Mouse (Mus musculus) adrenal gland, adult 2 months (tissue): ENCODE measurements around the gene Nav1. TPM values are rescaled to one million over a fixed set of nuclear protein-coding genes. Genes with fewer than 3 reads are reported as not detected.
"Not testable (repeated sequence)": the region's sequence is repeated elsewhere in the genome, so short reads cannot be mapped to it uniquely, and the experiment has no call there.

Experiments
- DNase-seq: peaks from one replicate; pipeline ENCODE4 v3.0.0; 2021
- polyA plus RNA-seq: library from polyadenylated mRNA; depleted of rRNA; stranded (reverse); fragments of >200 nt; gene quantifications from 2 replicates; pipeline ENCODE4 v1.2.3, GENCODE M21; 2012
- total RNA-seq, 2 experiments: library from RNA; stranded (reverse); gene quantifications; 2 replicates each; pipeline ENCODE4 v1.2.3; 2021

The Nav1 gene
- total and polyA plus RNA-seq, 3 experiments, result 7.2 to 17.2 (median 13.0) TPM

- no peak for DNase-seq
Measured at GRCm38 (mm10) chr1:135485179-135485578, 121.9 kb downstream of the Nav1 start.

DNA sequence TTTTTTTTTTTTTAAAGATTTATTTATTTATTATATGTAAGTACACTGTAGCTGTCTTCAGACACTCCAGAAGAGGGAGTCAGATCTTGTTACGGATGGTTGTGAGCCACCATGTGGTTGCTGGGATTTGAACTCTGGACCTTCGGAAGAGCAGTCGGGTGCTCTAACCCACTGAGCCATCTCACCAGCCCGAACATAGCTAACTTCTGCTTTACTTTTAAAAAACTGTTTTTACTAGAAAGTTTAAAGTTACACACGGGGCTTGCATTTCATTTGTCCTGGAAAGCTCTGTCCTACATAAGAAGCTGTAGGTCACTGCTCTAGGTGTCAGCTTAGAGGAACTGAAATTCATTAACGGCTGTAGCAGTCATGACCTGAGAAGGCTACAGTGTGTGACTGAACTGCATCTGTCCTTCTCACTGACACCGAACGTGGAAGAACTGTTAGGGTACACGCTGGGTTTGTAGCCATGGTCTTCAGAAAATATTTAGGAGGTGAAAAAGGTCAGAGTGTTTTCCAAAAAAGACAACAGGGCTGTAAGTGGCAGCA lies 122.5 kb downstream of the Nav1 start:
- not testable (repeated sequence) for DNase-seq

GRCm38 (mm10) chr1:135483971-135484370 lies 123.1 kb downstream of the Nav1 start:
- no peak for DNase-seq

DNA sequence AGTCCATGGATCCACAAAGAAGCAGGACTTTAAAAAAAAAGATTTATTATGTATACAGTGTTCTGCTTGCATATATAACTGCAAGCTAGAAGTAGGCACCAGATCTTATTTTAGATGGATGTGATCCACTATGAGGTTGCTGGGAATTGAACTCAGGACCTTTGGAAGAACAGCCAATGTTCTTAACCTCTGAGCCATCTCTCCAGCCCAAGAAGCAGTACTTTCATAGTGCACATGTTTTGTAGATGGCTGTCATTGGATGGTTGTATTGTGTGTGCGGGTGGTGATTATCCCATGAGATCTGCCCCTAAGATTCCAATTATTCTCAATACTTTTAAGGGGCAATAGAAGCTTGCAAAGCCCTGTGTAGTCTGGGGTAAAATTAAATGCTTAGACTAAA lies 124.4 kb downstream of the Nav1 start:
- DNase-seq, result no peak

DNA sequence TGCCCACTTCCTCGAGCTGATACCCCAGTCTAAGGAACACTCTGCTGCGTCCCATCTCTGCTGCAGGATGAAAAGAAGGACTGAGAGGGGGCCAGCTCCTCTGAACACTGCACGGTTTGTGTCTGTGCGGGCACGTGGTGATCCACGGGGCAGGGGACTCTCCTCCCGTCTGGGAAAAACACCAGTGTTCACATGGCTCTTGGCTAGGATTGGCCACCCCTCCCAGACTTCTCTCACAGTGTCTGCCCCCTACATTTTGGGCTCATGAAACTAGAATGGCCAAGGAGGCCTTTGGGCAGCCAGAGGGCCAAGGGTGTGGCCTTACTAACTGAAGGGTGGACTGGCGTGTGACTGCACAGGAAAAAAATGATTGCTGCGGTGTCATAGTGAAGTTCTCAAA lies 125.4 kb downstream of the Nav1 start:
- DNase-seq, result no peak

DNA sequence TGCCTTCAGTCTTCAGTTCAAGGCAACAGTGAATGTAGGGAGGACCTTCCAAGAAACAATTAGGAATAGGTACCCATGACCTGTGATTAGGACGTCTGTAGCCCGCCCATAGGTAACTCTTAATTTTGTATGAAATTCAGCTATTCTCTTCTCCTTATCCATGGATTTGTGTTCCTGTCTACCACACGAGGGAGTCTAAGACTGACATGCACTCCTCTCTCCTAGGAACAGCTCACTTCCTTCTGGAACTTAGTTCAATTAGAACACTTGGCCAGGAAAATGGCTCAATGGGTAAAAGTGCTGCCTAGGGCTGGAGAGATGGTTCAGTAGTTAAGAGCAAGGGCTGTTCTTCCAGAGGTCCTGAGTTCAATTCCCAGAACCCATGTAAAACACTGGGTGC lies 126.3 kb downstream of the Nav1 start:
- DNase-seq, result no peak

DNA sequence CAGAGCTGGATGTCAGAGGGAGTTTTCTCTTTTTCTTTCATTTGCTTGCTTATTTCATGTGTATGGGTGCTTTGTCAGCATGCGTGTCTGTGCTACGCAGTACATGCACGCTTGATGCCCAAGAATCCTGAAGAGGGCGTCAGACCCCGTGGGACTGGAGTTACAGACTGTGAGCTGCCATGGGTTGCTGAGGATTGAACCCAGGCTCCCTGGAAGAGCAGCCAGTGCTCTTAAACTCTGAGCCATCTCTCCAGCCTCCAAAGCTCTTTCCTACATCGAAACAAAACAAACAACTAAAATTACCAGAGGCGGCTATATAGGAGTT lies 131.6 kb downstream of the Nav1 start:
- DNase-seq, result no peak

GRCm38 (mm10) chr1:135474861-135475570 lies 132.1 kb downstream of the Nav1 start:
- peak; percentile 22 for DNase-seq

GRCm38 (mm10) chr1:135472536-135472935 lies 134.6 kb downstream of the Nav1 start:
- no peak for DNase-seq

DNA sequence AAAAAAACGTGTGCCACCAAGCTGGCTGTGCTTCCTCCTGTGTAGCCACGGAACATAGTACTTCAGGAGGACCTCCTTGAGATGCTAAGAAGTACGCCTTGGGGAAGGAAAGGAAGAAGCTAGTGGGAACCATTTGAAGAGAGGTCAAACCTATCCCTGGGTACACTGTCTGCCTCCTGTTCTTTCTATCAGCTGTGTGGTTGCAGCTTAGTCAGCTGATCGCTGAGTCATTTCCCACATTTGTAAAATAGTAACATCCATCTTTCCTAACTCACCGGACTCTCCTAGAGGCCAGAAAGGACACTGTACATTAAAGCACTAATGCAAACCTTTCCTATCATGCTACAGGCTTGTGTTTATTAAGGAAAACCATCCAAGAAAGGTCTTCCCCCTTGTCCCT lies 135.4 kb downstream of the Nav1 start:
- peak; percentile 19 for DNase-seq

DNA sequence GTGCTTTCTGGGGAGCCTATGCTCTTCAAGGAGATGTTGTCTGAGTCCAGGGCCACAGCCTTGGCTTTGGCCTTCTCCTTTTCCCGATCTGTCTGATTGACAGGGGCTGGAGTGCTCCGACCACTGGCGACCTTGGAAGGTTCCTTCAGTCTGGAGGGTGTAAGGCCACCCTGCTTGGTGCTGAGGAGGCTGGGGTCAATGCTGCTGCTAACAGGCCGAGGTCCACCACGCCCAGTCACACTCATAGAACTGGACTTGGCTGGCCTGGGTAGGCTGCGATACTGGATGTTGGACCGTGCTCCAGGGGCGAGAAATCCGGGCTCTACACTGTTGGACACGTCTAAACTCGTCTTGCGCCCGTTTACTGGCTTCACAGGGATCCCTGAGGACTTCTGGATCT lies 136.5 kb downstream of the Nav1 start:
- DNase-seq, result peak; percentile 64

GRCm38 (mm10) chr1:135467462-135467861 lies 139.6 kb downstream of the Nav1 start:
- DNase-seq, result no peak

DNA sequence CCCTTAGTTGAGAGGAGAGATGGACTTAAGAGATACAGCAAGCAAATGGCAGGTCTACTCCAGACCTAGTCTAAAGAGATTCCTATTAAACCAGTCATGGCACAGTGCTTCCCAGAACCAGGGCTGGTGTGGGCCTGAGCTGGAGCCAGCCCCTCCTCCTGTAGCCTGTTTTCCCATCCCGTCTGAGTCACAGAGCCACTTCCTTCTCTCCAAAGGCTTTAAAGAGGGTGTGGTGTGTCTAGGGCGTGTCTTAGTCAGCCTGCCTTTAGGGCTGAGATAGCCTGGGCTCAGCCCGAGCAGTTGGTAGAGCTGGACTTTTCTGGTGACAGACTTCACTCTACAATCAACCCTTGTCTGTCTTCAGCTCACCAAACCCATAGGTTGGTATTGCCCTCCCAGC lies 140.2 kb downstream of the Nav1 start:
- peak; percentile 49 for DNase-seq

DNA sequence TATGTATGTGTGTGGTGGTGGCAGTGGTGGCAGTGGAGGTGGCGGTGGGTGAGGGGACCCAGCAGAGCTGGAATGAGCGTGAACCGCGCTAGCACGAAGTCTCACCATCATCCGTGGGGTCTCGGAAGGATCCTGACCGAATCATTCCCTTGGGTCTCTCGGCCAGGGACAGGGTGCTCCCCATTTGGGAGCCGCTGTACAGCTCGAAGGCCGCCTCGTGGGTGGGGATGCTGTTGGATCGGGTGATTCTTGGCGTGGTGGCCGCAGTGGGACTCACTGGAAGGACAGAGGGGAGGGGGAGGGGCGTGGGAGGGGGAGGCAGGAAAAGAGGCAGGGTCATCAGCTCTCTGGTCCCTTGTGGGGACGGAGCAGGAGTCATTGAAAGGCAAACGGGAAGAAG lies 141.4 kb downstream of the Nav1 start:
- DNase-seq, result no peak

- DNase-seq, result no peak
Measured at GRCm38 (mm10) chr1:135462736-135463135, 144.4 kb downstream of the Nav1 start.

- peak; percentile 17 for DNase-seq
Measured at GRCm38 (mm10) chr1:135462304-135462703, 144.8 kb downstream of the Nav1 start.

- peak; percentile 73 for DNase-seq
Measured at GRCm38 (mm10) chr1:135461097-135461730, 145.9 kb downstream of the Nav1 start.

DNA sequence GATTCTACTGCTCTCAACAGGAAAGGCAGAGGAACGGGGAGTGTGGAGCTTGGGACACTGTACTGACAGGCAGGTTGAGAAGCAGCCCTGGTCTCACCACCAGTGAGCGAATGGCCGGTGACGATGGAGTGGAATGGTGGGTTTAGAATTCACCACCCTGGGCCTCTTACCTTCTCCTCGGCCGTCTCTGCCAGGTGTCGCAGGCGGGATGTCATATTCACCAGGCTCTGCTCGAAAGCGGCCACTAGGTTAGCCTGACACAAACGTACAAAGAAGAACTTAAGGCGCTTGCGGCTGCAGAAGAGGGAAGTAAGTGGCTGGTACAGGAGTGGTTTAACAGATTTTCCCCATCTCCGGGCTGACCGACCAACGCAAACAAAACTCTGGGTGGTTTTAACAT lies 146.6 kb downstream of the Nav1 start:
- no peak for DNase-seq

DNA sequence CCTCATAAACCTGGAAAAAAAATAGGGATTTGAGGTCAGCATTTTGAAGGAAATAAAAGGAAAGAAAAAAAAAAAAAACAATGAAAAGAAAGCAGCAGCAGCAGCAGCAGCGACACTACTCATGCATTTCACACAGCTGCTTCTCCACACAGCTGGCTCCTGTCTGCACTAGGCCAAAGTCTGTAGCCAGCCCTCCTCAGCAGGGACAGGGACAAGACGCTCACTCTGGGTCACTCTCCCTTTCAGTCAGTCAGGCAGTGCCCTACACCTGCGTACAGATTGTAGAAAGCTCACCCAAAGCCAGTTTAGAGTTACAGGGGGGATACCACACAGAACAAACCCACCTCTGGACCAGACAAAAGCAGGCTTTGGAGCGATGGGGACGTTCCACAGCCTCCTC lies 149.2 kb downstream of the Nav1 start:
- DNase-seq, result no peak

DNA sequence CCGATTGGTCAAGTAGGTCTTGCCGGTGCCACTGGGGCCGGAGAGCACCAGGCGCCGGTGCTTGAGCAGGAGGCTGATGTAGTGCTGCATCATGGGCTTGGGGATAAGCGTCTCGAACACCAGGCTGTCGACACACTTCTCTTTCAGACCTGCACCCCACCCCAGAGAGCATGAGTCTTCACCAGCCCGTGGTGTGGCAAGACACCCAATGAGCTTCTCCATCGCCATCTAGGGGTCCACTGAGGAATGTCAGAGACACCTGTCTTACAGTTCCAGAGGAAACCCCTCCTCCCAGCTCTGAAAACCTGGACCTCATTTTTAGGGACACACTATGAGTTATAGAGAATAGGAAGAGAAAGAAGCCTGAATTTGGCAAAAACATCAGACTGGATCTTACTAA lies 154.8 kb downstream of the Nav1 start:
- no peak for DNase-seq

GRCm38 (mm10) chr1:135451419-135451818 lies 155.7 kb downstream of the Nav1 start:
- no peak for DNase-seq

DNA sequence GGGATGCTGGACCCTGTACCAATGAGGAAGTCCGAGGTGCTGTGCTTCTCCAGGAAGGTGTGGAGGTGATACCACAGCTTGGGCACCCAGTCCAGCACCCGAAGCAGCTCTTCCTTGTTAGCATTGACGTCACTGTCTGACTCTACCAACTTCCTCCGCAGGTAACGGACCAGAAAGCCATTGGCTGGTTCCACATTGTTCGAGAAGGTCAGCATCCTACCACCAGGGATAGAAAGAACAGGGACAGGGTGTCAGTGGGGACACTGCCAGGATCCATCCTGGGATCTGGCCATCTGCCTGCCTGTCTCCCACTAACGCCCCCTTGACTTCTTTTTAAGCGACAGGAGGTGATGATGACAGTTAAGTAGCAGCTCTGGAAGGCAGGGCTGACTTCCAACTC lies 157.2 kb downstream of the Nav1 start:
- no peak for DNase-seq

- DNase-seq, result no peak
Measured at GRCm38 (mm10) chr1:135448940-135449339, 158.2 kb downstream of the Nav1 start.

GRCm38 (mm10) chr1:135443506-135443905 lies 163.6 kb downstream of the Nav1 start:
- DNase-seq, result no peak
